Mouse (Mus musculus) ES-Bruce4 (cell line): ENCODE measurements around the gene Gm12258.

Experiments
- CTCF ChIP-seq: IDR thresholded peaks from one replicate; pipeline ENCODE4 v1.8.1; 2011; ENCODE audit warnings: low read depth, low read length
- EP300 ChIP-seq: IDR thresholded peaks from 2 replicates; pipeline ENCODE4 v1.6.1; 2011; ENCODE audit warnings: low read depth, low read length; ENCODE audit not compliant: insufficient read depth
- POLR2A ChIP-seq: IDR thresholded peaks from one replicate; pipeline ENCODE4 v1.8.1; 2011; ENCODE audit warnings: low read length; ENCODE audit not compliant: insufficient read depth

- TF ChIP-seq CTCF (no peak), POLR2A (peak; percentile 38), EP300 (no peak)
Measured at GRCm38 (mm10) chr11:58904838-58905237, 57.9 kb downstream of the Gm12258 start.
